Mouse (Mus musculus): ENCODE data around the gene Pnkp. TPM values are rescaled to one million over a fixed set of nuclear protein-coding genes. Genes with fewer than 3 reads are reported as not detected.

Gene Pnkp
- total and polyA plus RNA-seq, 3 experiments, result 14.8 to 41.6 (median 22.2) TPM

DNA sequence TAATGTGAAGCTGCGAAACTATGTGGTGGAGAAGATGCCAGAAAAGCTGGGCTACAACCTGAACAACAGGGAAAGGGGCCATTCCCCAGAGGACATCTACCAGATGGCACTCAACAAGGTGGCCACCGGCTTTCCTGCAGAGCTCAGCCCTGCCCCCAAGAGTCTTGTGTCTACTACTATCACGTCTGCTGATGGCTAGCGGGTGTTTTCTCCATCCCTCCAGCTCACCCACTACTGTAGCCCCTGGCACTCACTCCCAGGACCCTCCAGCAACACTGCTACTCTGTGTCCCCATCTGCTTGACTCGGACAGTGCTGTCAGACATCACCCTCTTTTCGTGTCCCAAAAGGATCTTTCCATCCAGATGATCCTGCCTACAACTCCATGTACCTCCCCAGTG, 18.9 kb upstream of the Pnkp start:
- no peak for TF ChIP-seq JUN (IDR thresholded peaks at IDR 0.05; ENCODE audit: insufficient read depth, low read depth, low read length)
- TF ChIP-seq POLR2A (IDR thresholded peaks at IDR 0.05; ENCODE audit: low read depth, low read length), result 0 out of 2 replicates have a peak, but pooled peaks have one; percentile 12
- H3K79me2 ChIP-seq (replicated peaks; ENCODE audit: control insufficient read depth, extremely low read depth, insufficient read depth, poor library complexity, severe bottlenecking), result peaks cover 11% of the 10 kb centered on the region
- in situ Hi-C loops (cut with MboI; ENCODE audit: low pct_ligation_motif_present, low pct_unique_long_range_greater_than_20kb, low sequenced_read_pairs), result no loop called here
- peak overlapping the region; percentile 100; the same call in 1 of the 2 replicates for H3K27ac ChIP-seq (ENCODE audit: insufficient read depth, low read depth)
- dilution Hi-C loops (cut with MboI; ENCODE audit: extremely low pct_ligation_motif_present, extremely low pct_unique_long_range_greater_than_20kb, low sequenced_read_pairs), result no loop called here
- no peak overlapping the region for H3K9ac ChIP-seq (ENCODE audit: insufficient read depth, low read depth)
- no peaks in the 10 kb centered on the region for H3K27me3 ChIP-seq (replicated peaks)
- H3K4me2 ChIP-seq (ENCODE audit: insufficient read depth, low read depth, poor library complexity, severe bottlenecking), result no peak overlapping the region
- H3K4me1 ChIP-seq (ENCODE audit: control insufficient read depth in 1 of 2, insufficient read depth in 2 of 2), result peaks cover 35 to 82% of the 10 kb centered on the region in 2 experiments
- H3K9me3 ChIP-seq (replicated peaks; ENCODE audit: low read length), result peaks cover 33% of the 10 kb centered on the region
- no peak for DNase-seq (ENCODE audit: extremely low read depth)
- H3K36me3 ChIP-seq (replicated peaks in 1 of 2; ENCODE audit: control insufficient read depth in 1 of 2, insufficient read depth in 1 of 2, low read length in 1 of 2), result peaks cover 56 to 67% of the 10 kb centered on the region in 2 experiments
- peak overlapping the region in 1 of 3 experiments; percentile 50 for H3K4me3 ChIP-seq (replicated peaks in 1 of 3; ENCODE audit: low read depth in 2 of 3, low read length in 2 of 3, poor library complexity in 1 of 3)

DNA sequence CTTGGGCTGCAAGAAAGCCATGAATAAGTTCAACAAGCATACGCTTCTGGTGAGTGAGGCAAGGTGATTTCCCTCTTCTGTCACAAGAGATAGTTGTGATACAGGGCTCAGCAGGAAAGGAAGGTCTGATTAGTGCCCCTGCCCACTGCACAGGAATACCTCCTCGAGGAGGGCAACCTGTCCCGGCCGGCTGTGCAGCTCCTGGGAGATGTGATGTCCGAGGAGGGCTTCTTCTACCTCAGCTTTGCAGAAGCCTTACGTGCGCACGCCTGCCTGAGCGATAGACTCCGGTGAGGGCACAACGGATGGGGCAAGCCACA, 17.8 kb upstream of the Pnkp start:
- dilution Hi-C loops (cut with MboI; ENCODE audit: extremely low pct_ligation_motif_present, extremely low pct_unique_long_range_greater_than_20kb, low sequenced_read_pairs), result no loop called here
- Histone ChIP-seq H3K79me2 (replicated peaks; ENCODE audit: control insufficient read depth, extremely low read depth, insufficient read depth, poor library complexity, severe bottlenecking) (peaks cover 4% of the 10 kb centered on the region; the same call in 1 of the 2 replicates), H3K27me3 (replicated peaks) (no peaks in the 10 kb centered on the region), H3K4me2 (ENCODE audit: insufficient read depth, low read depth, poor library complexity, severe bottlenecking) (no peak overlapping the region), H3K9ac (ENCODE audit: insufficient read depth, low read depth) (no peak overlapping the region), H3K4me1 (ENCODE audit: control insufficient read depth in 1 of 2, insufficient read depth in 2 of 2) (peaks cover 36 to 83% of the 10 kb centered on the region in 2 experiments), H3K4me3 (replicated peaks in 1 of 3; ENCODE audit: low read depth in 2 of 3, low read length in 2 of 3, poor library complexity in 1 of 3) (peak overlapping the region in 1 of 3 experiments; percentile 16), H3K36me3 (replicated peaks in 1 of 2; ENCODE audit: control insufficient read depth in 1 of 2, insufficient read depth in 1 of 2, low read length in 1 of 2) (peaks cover 66 to 75% of the 10 kb centered on the region in 2 experiments), H3K9me3 (replicated peaks; ENCODE audit: low read length) (peaks cover 33% of the 10 kb centered on the region), H3K27ac (ENCODE audit: insufficient read depth, low read depth) (no peak overlapping the region)
- no peak for DNase-seq (ENCODE audit: extremely low read depth)
- TF ChIP-seq IRF4 (IDR thresholded peaks at IDR 0.05; ENCODE audit: low read depth, low read length) (no peak), CHD2 (IDR thresholded peaks at IDR 0.05; ENCODE audit: low read length) (no peak)
- in situ Hi-C loops (cut with MboI; ENCODE audit: low pct_ligation_motif_present, low pct_unique_long_range_greater_than_20kb, low sequenced_read_pairs), result no loop called here

DNA sequence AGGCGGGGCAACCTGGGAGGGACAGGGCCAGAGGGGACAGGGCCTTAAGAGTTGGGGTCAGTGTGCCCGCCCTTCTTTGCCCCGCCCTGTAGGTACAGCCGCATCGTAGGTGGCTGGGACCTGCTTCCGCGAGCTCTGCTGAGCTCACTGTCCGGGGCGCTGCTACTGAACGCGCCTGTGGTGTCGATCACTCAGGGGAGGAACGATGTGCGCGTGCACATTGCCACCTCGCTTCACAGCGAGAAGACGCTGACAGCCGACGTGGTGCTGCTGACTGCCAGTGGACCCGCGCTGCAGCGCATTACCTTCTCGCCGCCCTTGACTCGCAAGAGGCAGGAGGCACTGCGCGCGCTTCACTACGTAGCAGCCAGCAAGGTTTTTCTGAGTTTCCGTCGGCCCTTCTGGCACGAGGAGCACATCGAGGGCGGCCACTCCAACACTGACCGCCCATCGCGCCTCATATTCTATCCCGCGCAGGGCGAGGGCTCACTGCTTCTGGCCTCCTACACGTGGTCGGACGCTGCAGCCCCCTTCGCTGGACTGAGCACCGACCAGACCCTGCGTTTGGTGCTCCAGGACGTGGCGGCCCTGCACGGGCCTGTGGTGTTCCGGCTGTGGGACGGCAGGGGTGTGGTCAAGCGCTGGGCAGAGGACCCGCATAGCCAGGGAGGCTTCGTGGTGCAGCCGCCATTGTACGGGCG, 17.3 kb upstream of the Pnkp start:
- H3K9me3 ChIP-seq (replicated peaks; ENCODE audit: low read length), result peaks cover 33% of the 10 kb centered on the region
- no peak overlapping the region for H3K4me2 ChIP-seq (ENCODE audit: insufficient read depth, low read depth, poor library complexity, severe bottlenecking)
- no peak overlapping the region for H3K27ac ChIP-seq (ENCODE audit: insufficient read depth, low read depth)
- dilution Hi-C loops (cut with MboI; ENCODE audit: extremely low pct_ligation_motif_present, extremely low pct_unique_long_range_greater_than_20kb, low sequenced_read_pairs) (no loop called here), in situ Hi-C loops (cut with MboI; ENCODE audit: low pct_ligation_motif_present, low pct_unique_long_range_greater_than_20kb, low sequenced_read_pairs) (no loop called here)
- H3K36me3 ChIP-seq (replicated peaks in 1 of 2; ENCODE audit: control insufficient read depth in 1 of 2, insufficient read depth in 1 of 2, low read length in 1 of 2), result peaks cover 71 to 80% of the 10 kb centered on the region in 2 experiments
- H3K79me2 ChIP-seq (replicated peaks; ENCODE audit: control insufficient read depth, extremely low read depth, insufficient read depth, poor library complexity, severe bottlenecking), result no peaks in the 10 kb centered on the region
- peaks cover 36 to 81% of the 10 kb centered on the region in 2 experiments for H3K4me1 ChIP-seq (ENCODE audit: control insufficient read depth in 1 of 2, insufficient read depth in 2 of 2)
- H3K9ac ChIP-seq (ENCODE audit: insufficient read depth, low read depth), result no peak overlapping the region
- no peak for DNase-seq (ENCODE audit: extremely low read depth)
- TF ChIP-seq POLR2A (IDR thresholded peaks at IDR 0.05; ENCODE audit: low read depth, low read length), result peak; percentile 11; the same call in 1 of the 2 replicates
- TF ChIP-seq SIN3A (IDR thresholded peaks at IDR 0.05; ENCODE audit: low read length), result no peak
- H3K27me3 ChIP-seq (replicated peaks), result no peaks in the 10 kb centered on the region
- peak overlapping the region in 1 of 3 experiments; percentile 21 for H3K4me3 ChIP-seq (replicated peaks in 1 of 3; ENCODE audit: low read depth in 2 of 3, low read length in 2 of 3, poor library complexity in 1 of 3)

DNA sequence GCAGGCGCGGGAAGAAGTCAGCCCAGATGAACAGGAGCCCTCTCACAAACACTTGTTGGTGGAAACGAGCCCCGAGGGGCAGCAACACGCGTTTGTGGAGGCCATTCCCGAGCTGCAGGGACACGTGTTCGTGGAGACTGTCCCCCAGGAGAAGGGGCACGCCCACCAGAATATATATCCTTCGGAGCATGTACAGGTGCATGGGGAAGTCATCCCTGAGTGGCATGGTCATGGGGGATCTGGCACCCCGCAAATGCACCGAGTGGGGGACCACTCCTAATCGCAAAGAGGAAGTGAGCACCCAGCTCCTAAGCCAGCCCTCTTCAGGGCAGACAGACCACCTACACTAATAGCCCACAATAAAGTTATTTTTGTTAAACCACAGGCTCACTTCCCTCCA, 16.5 kb upstream of the Pnkp start:
- peaks cover 36 to 73% of the 10 kb centered on the region in 2 experiments for H3K4me1 ChIP-seq (ENCODE audit: control insufficient read depth in 1 of 2, insufficient read depth in 2 of 2)
- no peak overlapping the region for H3K4me3 ChIP-seq (replicated peaks in 1 of 3; ENCODE audit: low read depth in 2 of 3, low read length in 2 of 3, poor library complexity in 1 of 3)

More for the DNA sequence above, 16.5 kb upstream of the Pnkp start:
- Histone ChIP-seq H3K27me3 (replicated peaks) (no peaks in the 10 kb centered on the region), H3K9me3 (replicated peaks; ENCODE audit: low read length) (peaks cover 33% of the 10 kb centered on the region), H3K9ac (ENCODE audit: insufficient read depth, low read depth) (no peak overlapping the region), H3K4me2 (ENCODE audit: insufficient read depth, low read depth, poor library complexity, severe bottlenecking) (no peak overlapping the region), H3K36me3 (replicated peaks in 1 of 2; ENCODE audit: control insufficient read depth in 1 of 2, insufficient read depth in 1 of 2, low read length in 1 of 2) (peaks cover 79 to 88% of the 10 kb centered on the region in 2 experiments), H3K27ac (ENCODE audit: insufficient read depth, low read depth) (no peak overlapping the region), H3K79me2 (replicated peaks; ENCODE audit: control insufficient read depth, extremely low read depth, insufficient read depth, poor library complexity, severe bottlenecking) (no peaks in the 10 kb centered on the region)
- no peak for DNase-seq (ENCODE audit: extremely low read depth)
- in situ Hi-C loops (cut with MboI; ENCODE audit: low pct_ligation_motif_present, low pct_unique_long_range_greater_than_20kb, low sequenced_read_pairs), result no loop called here
- dilution Hi-C loops (cut with MboI; ENCODE audit: extremely low pct_ligation_motif_present, extremely low pct_unique_long_range_greater_than_20kb, low sequenced_read_pairs), result no loop called here
- TF ChIP-seq ZNF384 (IDR thresholded peaks at IDR 0.05; ENCODE audit: low read depth, low read length) (no peak), ZMIZ1 (IDR thresholded peaks at IDR 0.05; ENCODE audit: low read depth, low read length) (peak; percentile 21; the same call in 1 of the 2 replicates)
